Mouse (Mus musculus) urinary bladder, postnatal 0 days (tissue): Measurements from ENCODE around the gene Sgo2b. TPM values are rescaled to one million over a fixed set of nuclear protein-coding genes. Genes with fewer than 3 reads are reported as not detected.

Source experiments
- polyA plus RNA-seq: library from polyadenylated mRNA; unstranded; fragments of >200 nt; fragmentation: Nextera tagmentation; extraction: Ambion mirVana; gene quantifications from 2 replicates; pipeline ENCODE4 v1.2.1, GENCODE M21; 2015

Gene Sgo2b
- polyA plus RNA-seq = not detected in 2 replicates

DNA sequence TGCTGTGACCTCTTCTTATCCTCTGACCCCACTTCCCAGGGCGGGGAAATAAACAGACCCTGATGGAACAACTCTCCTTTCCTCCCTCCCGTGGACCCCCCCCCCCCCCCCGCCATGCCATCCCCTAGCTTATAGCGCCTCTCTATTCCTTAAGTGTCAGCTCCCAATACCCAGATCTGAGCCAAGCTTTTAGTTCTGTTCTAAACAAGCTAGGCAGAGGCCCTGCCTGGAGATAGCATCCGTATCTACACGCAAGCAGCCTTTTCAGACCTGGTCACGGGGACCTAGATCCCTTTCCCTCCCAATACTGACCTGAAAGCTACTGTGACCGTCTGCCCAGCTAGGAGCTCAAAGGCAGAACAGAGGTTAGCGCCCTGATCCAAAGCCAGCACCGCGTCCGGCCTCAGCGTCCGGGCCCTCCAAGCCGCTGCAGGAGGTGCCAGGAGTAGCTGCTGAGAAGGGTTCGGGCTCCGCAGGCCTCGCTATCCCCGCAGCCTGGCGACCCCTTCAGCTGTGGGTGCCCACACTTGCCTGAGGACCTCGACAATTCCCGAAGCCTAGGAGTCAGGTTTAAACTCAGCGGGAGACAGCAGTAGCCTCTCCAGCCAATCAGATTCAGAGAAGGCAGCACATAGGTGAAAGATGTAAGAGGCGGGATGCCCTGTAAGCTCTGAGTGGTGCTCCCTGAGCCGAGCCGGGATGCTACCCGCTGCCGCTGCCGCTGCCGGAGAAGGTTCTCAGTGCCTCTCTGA, at the start of gene Sgo2b:
Sgo2b (minus strand) TSS at position 623 of the 752 bp plus-strand sequence.

